Mouse (Mus musculus): Measurements from ENCODE around the gene Neurl3. TPM values are rescaled to one million over a fixed set of nuclear protein-coding genes. Genes with fewer than 3 reads are reported as not detected.

Neurl3 gene
- polyA plus RNA-seq, 1 experiment = 0.11 TPM

DNA sequence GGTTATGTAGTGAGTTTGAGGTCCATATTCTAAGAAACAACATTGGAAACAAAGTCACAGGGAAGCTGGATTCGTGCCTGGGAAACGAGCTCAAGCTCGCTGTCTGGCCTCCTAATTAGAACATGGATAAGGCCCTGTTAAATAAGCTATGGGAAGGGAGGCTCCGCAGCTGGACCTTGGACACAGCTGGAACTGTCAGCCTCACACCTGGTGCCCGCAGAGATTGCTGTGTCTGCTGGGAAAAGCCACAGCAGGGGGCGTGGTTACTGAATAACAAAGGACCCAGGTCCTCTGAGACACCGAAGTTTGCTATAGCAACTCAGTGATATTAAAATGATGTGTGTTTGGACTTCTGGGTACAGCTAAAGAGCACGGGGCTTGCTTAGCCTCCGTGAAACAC lies 23.1 kb downstream of the Neurl3 start:
- Histone ChIP-seq H3K79me2 (ENCODE audit: control insufficient read depth, insufficient read depth) (no peaks in the 10 kb centered on the region), H3K27me3 (ENCODE audit: control insufficient read depth, insufficient read depth, insufficient read length) (no peaks in the 10 kb centered on the region), H3K4me3 (no peak overlapping the region), H3K36me3 (ENCODE audit: control insufficient read depth, insufficient read depth) (no peaks in the 10 kb centered on the region), H3K4me2 (ENCODE audit: low read depth) (no peak overlapping the region), H3ac (ENCODE audit: control insufficient read depth, insufficient read length) (no peak overlapping the region)
- no peak for TF ChIP-seq USF1 (IDR thresholded peaks at IDR 0.05; ENCODE audit: low read depth)
- TF ChIP-seq TCF3 (IDR thresholded peaks at IDR 0.05; ENCODE audit: insufficient read length, low read depth) = no peak
- no peak for TF ChIP-seq E2F4 (IDR thresholded peaks at IDR 0.05; ENCODE audit: insufficient read depth)
- no peak for TF ChIP-seq TCF12 (IDR thresholded peaks at IDR 0.05; ENCODE audit: insufficient read depth, poor library complexity, severe bottlenecking)
- TF ChIP-seq CEBPB (IDR thresholded peaks at IDR 0.05; ENCODE audit: insufficient read depth, poor library complexity, severe bottlenecking) = no peak
- TF ChIP-seq SRF (IDR thresholded peaks at IDR 0.05; ENCODE audit: control insufficient read depth, insufficient read length, low read depth) = no peak
- no peak for TF ChIP-seq MAX (IDR thresholded peaks at IDR 0.05; ENCODE audit: low read depth)
- TF ChIP-seq POLR2AphosphoS2 (IDR thresholded peaks at IDR 0.05; ENCODE audit: insufficient read length, low read depth) = no peak
- no peak for TF ChIP-seq REST (IDR thresholded peaks at IDR 0.05; ENCODE audit: insufficient read depth, insufficient read length)
- TF ChIP-seq MYOG (IDR thresholded peaks at IDR 0.05; ENCODE audit: control insufficient read depth in 1 of 3, insufficient read depth in 1 of 3, insufficient read length in 2 of 3, low read depth in 2 of 3) = no peak
- no peak for TF ChIP-seq POLR2A (IDR thresholded peaks at IDR 0.05; ENCODE audit: insufficient read length, low read depth)
- no peak for TF ChIP-seq MYOD1 (IDR thresholded peaks at IDR 0.05; ENCODE audit: control insufficient read depth in 1 of 3, insufficient read length in 2 of 3, low read depth in 2 of 3)

DNA sequence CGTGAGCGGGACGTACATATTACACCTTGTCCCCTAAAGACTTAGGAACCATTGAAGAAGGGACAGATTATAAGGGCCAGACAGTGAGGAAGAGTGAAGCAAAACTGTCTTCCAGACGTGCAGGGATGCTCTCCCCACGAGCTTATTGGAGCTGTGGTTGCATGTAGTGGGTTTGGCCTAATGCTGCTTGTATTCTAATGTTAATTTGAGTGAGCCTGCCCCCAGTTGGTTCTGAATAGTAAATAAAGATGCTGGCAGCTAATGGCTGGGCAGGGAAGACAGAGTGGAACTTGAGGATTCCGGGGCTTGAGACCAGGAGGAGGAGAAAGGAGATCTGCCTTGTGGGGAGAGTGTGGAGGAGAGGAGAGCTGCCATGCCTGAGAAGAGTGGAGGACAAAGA lies 27.8 kb downstream of the Neurl3 start:
- no peaks in the 10 kb centered on the region for H3K36me3 ChIP-seq (ENCODE audit: control insufficient read depth, insufficient read depth)
- no peak for TF ChIP-seq SRF (IDR thresholded peaks at IDR 0.05; ENCODE audit: control insufficient read depth, insufficient read length, low read depth)
- no peak for TF ChIP-seq MYOD1 (IDR thresholded peaks at IDR 0.05; ENCODE audit: control insufficient read depth in 1 of 3, insufficient read length in 2 of 3, low read depth in 2 of 3)
- no peak for TF ChIP-seq MAX (IDR thresholded peaks at IDR 0.05; ENCODE audit: low read depth)
- TF ChIP-seq USF1 (IDR thresholded peaks at IDR 0.05; ENCODE audit: low read depth) = no peak
- no peak for TF ChIP-seq CEBPB (IDR thresholded peaks at IDR 0.05; ENCODE audit: insufficient read depth, poor library complexity, severe bottlenecking)
- TF ChIP-seq TCF3 (IDR thresholded peaks at IDR 0.05; ENCODE audit: insufficient read length, low read depth) = no peak
- no peak for TF ChIP-seq E2F4 (IDR thresholded peaks at IDR 0.05; ENCODE audit: insufficient read depth)
- TF ChIP-seq TCF12 (IDR thresholded peaks at IDR 0.05; ENCODE audit: insufficient read depth, poor library complexity, severe bottlenecking) = no peak
- TF ChIP-seq POLR2AphosphoS2 (IDR thresholded peaks at IDR 0.05; ENCODE audit: insufficient read length, low read depth) = no peak
- H3K27me3 ChIP-seq (ENCODE audit: control insufficient read depth, insufficient read depth, insufficient read length) = no peaks in the 10 kb centered on the region
- peaks cover 19% of the 10 kb centered on the region for H3K79me2 ChIP-seq (ENCODE audit: control insufficient read depth, insufficient read depth)
- no peak overlapping the region for H3ac ChIP-seq (ENCODE audit: control insufficient read depth, insufficient read length)
- no peak overlapping the region for H3K4me3 ChIP-seq
- no peak overlapping the region for H3K4me2 ChIP-seq (ENCODE audit: low read depth)

- H3K4me2 ChIP-seq (ENCODE audit: low read depth) = peak overlapping the region; percentile 82
- peaks cover 36% of the 10 kb centered on the region for H3K79me2 ChIP-seq (ENCODE audit: control insufficient read depth, insufficient read depth)
- H3ac ChIP-seq (ENCODE audit: control insufficient read depth, insufficient read length) = no peak overlapping the region
- H3K36me3 ChIP-seq (ENCODE audit: control insufficient read depth, insufficient read depth) = no peaks in the 10 kb centered on the region
- H3K27me3 ChIP-seq (ENCODE audit: control insufficient read depth, insufficient read depth, insufficient read length) = no peaks in the 10 kb centered on the region
- TF ChIP-seq USF1 (IDR thresholded peaks at IDR 0.05; ENCODE audit: low read depth) (no peak), E2F4 (IDR thresholded peaks at IDR 0.05; ENCODE audit: insufficient read depth) (no peak), TCF12 (IDR thresholded peaks at IDR 0.05; ENCODE audit: insufficient read depth, poor library complexity, severe bottlenecking) (no peak), SRF (IDR thresholded peaks at IDR 0.05; ENCODE audit: control insufficient read depth, insufficient read length, low read depth) (no peak), TCF3 (IDR thresholded peaks at IDR 0.05; ENCODE audit: insufficient read length, low read depth) (no peak), REST (IDR thresholded peaks at IDR 0.05; ENCODE audit: insufficient read depth, insufficient read length) (no peak), CEBPB (IDR thresholded peaks at IDR 0.05; ENCODE audit: insufficient read depth, poor library complexity, severe bottlenecking) (no peak), MYOD1 (IDR thresholded peaks at IDR 0.05; ENCODE audit: control insufficient read depth in 1 of 3, insufficient read length in 2 of 3, low read depth in 2 of 3) (no peak), MAX (IDR thresholded peaks at IDR 0.05; ENCODE audit: low read depth) (no peak), POLR2A (IDR thresholded peaks at IDR 0.05; ENCODE audit: insufficient read length, low read depth) (no peak), POLR2AphosphoS2 (IDR thresholded peaks at IDR 0.05; ENCODE audit: insufficient read length, low read depth) (no peak), MYOG (IDR thresholded peaks at IDR 0.05; ENCODE audit: control insufficient read depth in 1 of 3, insufficient read depth in 1 of 3, insufficient read length in 2 of 3, low read depth in 2 of 3) (no peak)
- peak overlapping the region; percentile 42 for H3K4me3 ChIP-seq
Observed at GRCm38 (mm10) chr1:36244828-36245215, 29.7 kb downstream of the Neurl3 start.

DNA sequence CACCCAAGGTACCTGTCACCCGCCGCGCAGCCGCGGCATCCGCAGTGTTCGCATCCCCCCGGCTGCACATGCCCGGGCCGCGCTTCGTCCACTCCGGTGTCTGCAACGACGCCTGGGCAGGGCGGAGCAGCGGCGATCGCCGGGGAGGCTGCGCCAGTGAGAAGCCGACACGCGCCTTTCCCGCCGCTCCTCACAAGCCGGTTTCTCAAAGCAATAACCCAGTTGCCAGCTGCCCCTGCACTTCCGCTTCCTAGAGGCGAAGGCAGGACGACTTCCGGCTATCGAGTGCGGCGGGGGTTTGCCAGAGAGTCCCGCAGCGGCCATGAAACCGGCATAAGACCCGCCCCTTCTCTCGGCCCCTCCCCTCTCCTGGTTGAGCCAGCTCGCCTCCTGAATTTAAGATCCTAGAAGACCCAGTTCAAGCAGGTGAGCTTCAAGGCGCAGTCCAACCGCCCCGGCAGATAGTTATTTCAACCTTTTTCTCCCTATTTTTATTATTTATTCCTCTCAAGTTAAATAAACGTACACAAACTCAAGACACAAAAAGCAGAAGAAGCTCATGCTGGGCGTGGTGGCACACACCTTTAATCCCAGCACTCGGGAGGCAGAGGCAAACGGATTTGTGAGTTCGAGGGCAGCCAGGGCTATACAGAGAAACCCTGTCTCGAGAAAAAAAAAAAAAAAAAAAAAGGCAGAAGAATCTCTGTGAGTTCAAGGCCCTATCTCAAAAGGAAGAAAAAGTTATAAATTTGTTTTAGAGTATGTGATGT lies 30.2 kb downstream of the Neurl3 start, which contains the start of gene Uggt1:
Gene Uggt1, minus strand, starts transcription at position 663 of the 770 bp plus-strand sequence.
- Histone ChIP-seq H3K79me2 (ENCODE audit: control insufficient read depth, insufficient read depth) (peaks cover 40% of the 10 kb centered on the region), H3K27me3 (ENCODE audit: control insufficient read depth, insufficient read depth, insufficient read length) (no peaks in the 10 kb centered on the region), H3ac (ENCODE audit: control insufficient read depth, insufficient read length) (peak within 1 kb of the TSS; percentile 37), H3K4me3 (peak within 1 kb of the TSS; percentile 42), H3K4me2 (ENCODE audit: low read depth) (peak within 1 kb of the TSS; percentile 94), H3K36me3 (ENCODE audit: control insufficient read depth, insufficient read depth) (no peaks in the 10 kb centered on the region)
- no peak for TF ChIP-seq SRF (IDR thresholded peaks at IDR 0.05; ENCODE audit: control insufficient read depth, insufficient read length, low read depth)
- TF ChIP-seq MAX (IDR thresholded peaks at IDR 0.05; ENCODE audit: low read depth) = no peak
- TF ChIP-seq E2F4 (IDR thresholded peaks at IDR 0.05; ENCODE audit: insufficient read depth) = no peak
- peak; percentile 81 for TF ChIP-seq POLR2AphosphoS2 (IDR thresholded peaks at IDR 0.05; ENCODE audit: insufficient read length, low read depth)
- TF ChIP-seq MYOG (IDR thresholded peaks at IDR 0.05; ENCODE audit: control insufficient read depth in 1 of 3, insufficient read depth in 1 of 3, insufficient read length in 2 of 3, low read depth in 2 of 3) = peak in 2 of 3 experiments; percentile 60 to 88
- TF ChIP-seq TCF12 (IDR thresholded peaks at IDR 0.05; ENCODE audit: insufficient read depth, poor library complexity, severe bottlenecking) = no peak
- peak in 2 of 3 experiments; percentile 39 to 64 for TF ChIP-seq MYOD1 (IDR thresholded peaks at IDR 0.05; ENCODE audit: control insufficient read depth in 1 of 3, insufficient read length in 2 of 3, low read depth in 2 of 3)
- no peak for TF ChIP-seq USF1 (IDR thresholded peaks at IDR 0.05; ENCODE audit: low read depth)
- no peak for TF ChIP-seq REST (IDR thresholded peaks at IDR 0.05; ENCODE audit: insufficient read depth, insufficient read length)
- TF ChIP-seq CEBPB (IDR thresholded peaks at IDR 0.05; ENCODE audit: insufficient read depth, poor library complexity, severe bottlenecking) = no peak
- TF ChIP-seq POLR2A (IDR thresholded peaks at IDR 0.05; ENCODE audit: insufficient read length, low read depth) = peak; percentile 74
- no peak for TF ChIP-seq TCF3 (IDR thresholded peaks at IDR 0.05; ENCODE audit: insufficient read length, low read depth)
